Mouse (Mus musculus): Measurements from ENCODE around the gene Gadd45g. TPM values are rescaled to one million over a fixed set of nuclear protein-coding genes. Genes with fewer than 3 reads are reported as not detected.
A peak's percentile ranks its signal among the peaks of the same experiment; 100 is the strongest.
"Not testable (repeated sequence)": the region's sequence is repeated elsewhere in the genome, so short reads cannot be mapped to it uniquely, and the experiment has no call there.

The Gadd45g gene
- polyA plus RNA-seq, 1 experiment from 2014 or later: 33.0 TPM

DNA sequence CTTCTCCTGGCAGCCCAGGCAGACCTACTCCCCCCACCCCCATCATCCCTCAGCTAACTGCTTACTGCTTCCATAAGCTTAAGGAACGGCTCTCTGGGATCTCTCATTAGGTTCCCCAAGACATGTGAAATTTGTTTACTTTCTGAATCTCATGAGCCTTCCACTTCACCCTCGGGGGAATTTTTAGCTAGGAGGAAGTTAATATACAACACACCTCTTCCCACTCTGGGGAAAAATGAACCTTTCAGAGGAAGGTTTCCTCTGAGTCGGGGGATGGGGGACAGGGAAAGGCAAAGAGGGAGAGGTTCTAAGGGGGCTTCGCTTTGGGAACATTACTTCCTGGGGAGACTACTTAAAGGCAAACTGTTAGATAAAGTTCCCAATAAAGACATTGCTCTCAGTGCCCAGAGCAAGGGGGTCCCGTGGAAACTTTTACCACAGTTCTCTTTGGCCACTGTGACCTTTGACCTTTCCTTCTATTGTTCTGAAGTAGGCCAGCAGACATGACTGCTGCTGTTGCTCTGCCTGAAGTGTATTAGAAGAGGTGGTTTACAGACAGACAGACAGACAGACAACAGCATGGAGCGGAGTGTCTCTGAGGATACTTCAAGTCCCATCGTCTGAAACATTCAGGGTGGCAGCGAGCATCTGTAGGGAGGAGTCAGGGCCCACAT is 22.5 kb upstream of the Gadd45g start:
- Histone ChIP-seq H3K9ac (ENCODE audit: low read length) (no peak overlapping the region), H3K27ac (ENCODE audit: low read depth) (no peak overlapping the region), H3K4me1 (replicated peaks; ENCODE audit: control insufficient read depth, insufficient read depth, low read length) (peaks cover 17% of the 10 kb centered on the region), H3K36me3 (ENCODE audit: control insufficient read depth, insufficient read depth, low read length) (no peaks in the 10 kb centered on the region), H3K9me3 (ENCODE audit: control insufficient read depth, low read length) (no peaks in the 10 kb centered on the region), H3K4me3 (ENCODE audit: low read depth, low read length) (no peak overlapping the region), H3K27me3 (replicated peaks; ENCODE audit: control insufficient read depth, insufficient read depth, low read length) (no peaks in the 10 kb centered on the region), H3K4me2 (ENCODE audit: low read length) (peak overlapping the region; percentile 22; the same call in 1 of the 2 replicates)
- ATAC-seq (replicated peaks; ENCODE audit: low FRiP score, low TSS enrichment, low read depth) (no peak), DNase-seq (ENCODE audit: low spot score) (no peak)
- 34% methylated on average over 8 of the region's 8 CpGs for WGBS

- Histone ChIP-seq H3K27ac (ENCODE audit: low read depth) (no peak overlapping the region), H3K9me3 (ENCODE audit: control insufficient read depth, low read length) (no peaks in the 10 kb centered on the region), H3K4me2 (ENCODE audit: low read length) (no peak overlapping the region), H3K9ac (ENCODE audit: low read length) (no peak overlapping the region), H3K27me3 (replicated peaks; ENCODE audit: control insufficient read depth, insufficient read depth, low read length) (no peaks in the 10 kb centered on the region), H3K4me3 (ENCODE audit: low read depth, low read length) (no peak overlapping the region), H3K4me1 (replicated peaks; ENCODE audit: control insufficient read depth, insufficient read depth, low read length) (0 out of 2 replicates have a peak, but pooled peaks cover 5% of the 10 kb centered on the region), H3K36me3 (ENCODE audit: control insufficient read depth, insufficient read depth, low read length) (no peaks in the 10 kb centered on the region)
- 45% methylated on average over 10 of the region's 10 CpGs for WGBS
- DNase-seq (ENCODE audit: low spot score) (peak; percentile 71), ATAC-seq (replicated peaks; ENCODE audit: low FRiP score, low TSS enrichment, low read depth) (no peak)
These were observed 15.6 kb upstream of the Gadd45g start for GRCm38 (mm10) chr13:51830744-51831450.

DNA sequence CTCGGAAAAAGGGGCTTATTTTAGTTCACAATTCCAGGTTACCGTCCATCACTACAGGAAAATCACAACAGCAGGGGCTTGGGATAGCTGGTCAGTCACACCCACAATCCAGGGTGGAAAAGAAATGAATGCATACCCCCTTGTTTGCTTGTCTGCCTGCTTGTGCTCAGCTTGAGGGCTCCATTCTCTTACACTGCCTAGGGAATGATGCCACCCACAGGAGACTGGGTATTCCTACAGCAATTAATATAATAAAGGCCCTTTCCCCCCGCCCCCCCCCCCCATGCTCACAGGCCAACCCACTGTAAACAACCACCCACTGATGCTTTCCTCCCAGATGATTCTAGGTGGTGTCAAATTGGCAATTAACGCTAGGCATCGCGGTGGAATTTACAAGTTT is 14.0 kb upstream of the Gadd45g start:
- no peaks in the 10 kb centered on the region for H3K27me3 ChIP-seq (replicated peaks; ENCODE audit: control insufficient read depth, insufficient read depth, low read length)
- no peak overlapping the region for H3K9ac ChIP-seq (ENCODE audit: low read length)
- H3K4me1 ChIP-seq (replicated peaks; ENCODE audit: control insufficient read depth, insufficient read depth, low read length): 0 out of 2 replicates have a peak, but pooled peaks cover 5% of the 10 kb centered on the region
- no peaks in the 10 kb centered on the region for H3K9me3 ChIP-seq (ENCODE audit: control insufficient read depth, low read length)
- 77% methylated on average over 6 of the region's 6 CpGs for WGBS
- H3K4me2 ChIP-seq (ENCODE audit: low read length): no peak overlapping the region
- no peak for DNase-seq (ENCODE audit: low spot score)
- no peak for ATAC-seq (replicated peaks; ENCODE audit: low FRiP score, low TSS enrichment, low read depth)
- no peak overlapping the region for H3K27ac ChIP-seq (ENCODE audit: low read depth)
- H3K4me3 ChIP-seq (ENCODE audit: low read depth, low read length): no peak overlapping the region
- no peaks in the 10 kb centered on the region for H3K36me3 ChIP-seq (ENCODE audit: control insufficient read depth, insufficient read depth, low read length)

DNA sequence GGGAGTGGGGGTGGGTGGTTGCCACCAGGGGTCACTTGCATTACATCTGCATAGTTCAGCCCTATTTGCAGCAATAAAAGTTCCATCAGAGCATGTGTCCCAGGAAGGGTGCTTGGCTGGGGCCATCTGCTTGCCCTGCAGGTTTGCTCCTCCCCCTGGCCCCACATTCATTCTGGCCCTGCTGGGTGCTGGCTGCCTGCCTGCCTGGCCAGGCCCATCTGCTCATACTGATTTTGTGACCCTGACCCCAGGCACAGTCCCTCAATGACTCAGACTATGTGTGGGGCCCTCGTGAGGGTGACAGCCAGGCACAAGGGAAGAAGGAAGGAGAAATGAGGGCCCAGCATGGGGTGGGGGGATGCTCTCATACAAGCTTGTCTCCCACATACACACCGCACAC is 12.9 kb upstream of the Gadd45g start:
- ATAC-seq (replicated peaks; ENCODE audit: low FRiP score, low TSS enrichment, low read depth) (peak; percentile 49; the same call in 1 of the 2 replicates), DNase-seq (ENCODE audit: low spot score) (no peak)
- Histone ChIP-seq H3K27ac (ENCODE audit: low read depth) (no peak overlapping the region), H3K4me2 (ENCODE audit: low read length) (no peak overlapping the region), H3K9ac (ENCODE audit: low read length) (no peak overlapping the region), H3K36me3 (ENCODE audit: control insufficient read depth, insufficient read depth, low read length) (no peaks in the 10 kb centered on the region), H3K4me1 (replicated peaks; ENCODE audit: control insufficient read depth, insufficient read depth, low read length) (0 out of 2 replicates have a peak, but pooled peaks cover 5% of the 10 kb centered on the region), H3K4me3 (ENCODE audit: low read depth, low read length) (no peak overlapping the region), H3K27me3 (replicated peaks; ENCODE audit: control insufficient read depth, insufficient read depth, low read length) (no peaks in the 10 kb centered on the region), H3K9me3 (ENCODE audit: control insufficient read depth, low read length) (no peaks in the 10 kb centered on the region)
- 44% methylated on average over 2 of the region's 2 CpGs for WGBS

GRCm38 (mm10) chr13:51834024-51834423 is 12.5 kb upstream of the Gadd45g start:
- H3K36me3 ChIP-seq (ENCODE audit: control insufficient read depth, insufficient read depth, low read length); H3K4me1 ChIP-seq (replicated peaks; ENCODE audit: control insufficient read depth, insufficient read depth, low read length); ATAC-seq (replicated peaks; ENCODE audit: low FRiP score, low TSS enrichment, low read depth); H3K4me2 ChIP-seq (ENCODE audit: low read length); H3K4me3 ChIP-seq (ENCODE audit: low read depth, low read length); H3K9me3 ChIP-seq (ENCODE audit: control insufficient read depth, low read length); H3K27ac ChIP-seq (ENCODE audit: low read depth); H3K9ac ChIP-seq (ENCODE audit: low read length); DNase-seq (ENCODE audit: low spot score); H3K27me3 ChIP-seq (replicated peaks; ENCODE audit: control insufficient read depth, insufficient read depth, low read length): not testable (repeated sequence)
- 65% methylated on average over 8 of the region's 8 CpGs for WGBS

GRCm38 (mm10) chr13:51834520-51834919 is 12.0 kb upstream of the Gadd45g start:
- WGBS: 42% methylated on average over 2 of the region's 2 CpGs
- Histone ChIP-seq H3K4me2 (ENCODE audit: low read length) (no peak overlapping the region), H3K9me3 (ENCODE audit: control insufficient read depth, low read length) (no peaks in the 10 kb centered on the region), H3K9ac (ENCODE audit: low read length) (no peak overlapping the region), H3K36me3 (ENCODE audit: control insufficient read depth, insufficient read depth, low read length) (no peaks in the 10 kb centered on the region), H3K4me1 (replicated peaks; ENCODE audit: control insufficient read depth, insufficient read depth, low read length) (0 out of 2 replicates have a peak, but pooled peaks cover 5% of the 10 kb centered on the region), H3K27me3 (replicated peaks; ENCODE audit: control insufficient read depth, insufficient read depth, low read length) (no peaks in the 10 kb centered on the region), H3K4me3 (ENCODE audit: low read depth, low read length) (no peak overlapping the region), H3K27ac (ENCODE audit: low read depth) (no peak overlapping the region)
- ATAC-seq (replicated peaks; ENCODE audit: low FRiP score, low TSS enrichment, low read depth) (no peak), DNase-seq (ENCODE audit: low spot score) (no peak)

GRCm38 (mm10) chr13:51835208-51835607 is 11.3 kb upstream of the Gadd45g start:
- H3K4me1 ChIP-seq (replicated peaks; ENCODE audit: control insufficient read depth, insufficient read depth, low read length); H3K36me3 ChIP-seq (ENCODE audit: control insufficient read depth, insufficient read depth, low read length); H3K4me2 ChIP-seq (ENCODE audit: low read length); H3K9me3 ChIP-seq (ENCODE audit: control insufficient read depth, low read length); H3K27ac ChIP-seq (ENCODE audit: low read depth); H3K9ac ChIP-seq (ENCODE audit: low read length); DNase-seq (ENCODE audit: low spot score); H3K4me3 ChIP-seq (ENCODE audit: low read depth, low read length); H3K27me3 ChIP-seq (replicated peaks; ENCODE audit: control insufficient read depth, insufficient read depth, low read length); ATAC-seq (replicated peaks; ENCODE audit: low FRiP score, low TSS enrichment, low read depth): not testable (repeated sequence)
- 89% methylated on average over 4 of the region's 4 CpGs for WGBS

DNA sequence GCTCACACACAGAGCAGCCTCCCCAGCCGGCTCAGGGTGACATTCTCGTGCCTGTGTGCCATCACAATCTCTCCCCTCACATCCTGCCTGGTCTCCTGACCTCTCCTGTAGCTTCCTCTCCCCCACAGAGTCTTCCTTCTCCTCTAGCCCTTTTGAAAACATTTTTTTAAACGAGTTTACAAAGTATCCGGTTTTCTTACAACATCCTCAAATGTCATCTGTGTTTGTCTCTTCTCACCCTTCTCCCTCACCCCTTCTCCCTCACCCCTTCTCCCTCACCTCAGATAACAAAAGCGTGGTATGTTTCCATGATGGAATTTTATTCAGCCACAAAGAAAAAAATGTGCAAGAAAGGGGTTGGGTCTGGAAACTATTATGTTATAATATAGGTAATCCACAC is 9.1 kb upstream of the Gadd45g start:
- Histone ChIP-seq H3K4me1 (replicated peaks; ENCODE audit: control insufficient read depth, insufficient read depth, low read length) (peaks cover 9% of the 10 kb centered on the region; the same call in 1 of the 2 replicates), H3K27ac (ENCODE audit: low read depth) (no peak overlapping the region), H3K4me3 (ENCODE audit: low read depth, low read length) (no peak overlapping the region), H3K36me3 (ENCODE audit: control insufficient read depth, insufficient read depth, low read length) (no peaks in the 10 kb centered on the region), H3K4me2 (ENCODE audit: low read length) (no peak overlapping the region), H3K9ac (ENCODE audit: low read length) (no peak overlapping the region), H3K9me3 (ENCODE audit: control insufficient read depth, low read length) (no peaks in the 10 kb centered on the region), H3K27me3 (replicated peaks; ENCODE audit: control insufficient read depth, insufficient read depth, low read length) (no peaks in the 10 kb centered on the region)
- WGBS: 21% methylated on average over 5 of the region's 5 CpGs
- no peak for DNase-seq (ENCODE audit: low spot score)
- no peak for ATAC-seq (replicated peaks; ENCODE audit: low FRiP score, low TSS enrichment, low read depth)

All from intestine, embryonic 14.5 days (tissue).